Mouse (Mus musculus) MEL (cell line): ENCODE results near the gene Pln. TPM values are rescaled to one million over a fixed set of nuclear protein-coding genes. Genes with fewer than 3 reads are reported as not detected.

Source experiments
- DNase-seq: peaks from one replicate; pipeline ENCODE4 v3.0.0; 2011; ENCODE audit warnings: low read depth, low spot score
- H3K27ac ChIP-seq: 2 replicates; pipeline ENCODE4 v1.5.1; 2012; ENCODE audit warnings: low read depth, mild to moderate bottlenecking, control low read depth, low read length, moderate library complexity; ENCODE audit not compliant: control insufficient read depth
- H3K27me3 ChIP-seq, 2 experiments: fragments of 150-350 bp in 1 of 2; sonication (generic) in 1 of 2; 2 replicates each; pipeline ENCODE4 v1.6.1; 2012; ENCODE audit warnings: low read length in 2 of 2, mild to moderate bottlenecking in 2 of 2, improper control_type of control experiment in 1 of 2, moderate library complexity in 1 of 2; ENCODE audit not compliant: insufficient read depth in 2 of 2, control insufficient read depth in 1 of 2
- H3K36me3 ChIP-seq, 2 experiments: 2 replicates each; pipeline ENCODE4 v1.6.1; 2012 to 2014; ENCODE audit warnings: low read length in 2 of 2, improper control_type of control experiment in 1 of 2, inconsistent platforms in 1 of 2, mild to moderate bottlenecking in 1 of 2; ENCODE audit not compliant: insufficient read depth in 2 of 2, control insufficient read depth in 1 of 2
- H3K4me1 ChIP-seq, 2 experiments: fragments of 150-350 bp in 1 of 2; sonication (generic) in 1 of 2; 2 replicates each; pipeline ENCODE4 v1.6.1; 2012; ENCODE audit warnings: low read length in 2 of 2, improper control_type of control experiment in 1 of 2, mild to moderate bottlenecking in 1 of 2; ENCODE audit not compliant: insufficient read depth in 2 of 2, control insufficient read depth in 1 of 2
- H3K4me3 ChIP-seq, 2 experiments: fragments of 150-350 bp in 1 of 2; sonication (generic) in 1 of 2; 2 replicates each; pipeline ENCODE4 v1.5.1; 2012; ENCODE audit warnings: low read depth in 2 of 2, low read length in 2 of 2, mild to moderate bottlenecking in 2 of 2, moderate library complexity in 2 of 2, control low read depth in 1 of 2, improper control_type of control experiment in 1 of 2; ENCODE audit not compliant: control insufficient read depth in 1 of 2, insufficient read depth in 1 of 2
- H3K79me2 ChIP-seq: 2 replicates; pipeline ENCODE4 v1.6.1; 2012; ENCODE audit warnings: mild to moderate bottlenecking, low read length, moderate library complexity; ENCODE audit not compliant: control insufficient read depth, poor library complexity, insufficient read depth
- H3K9ac ChIP-seq: 2 replicates; pipeline ENCODE4 v1.6.1; 2012; ENCODE audit warnings: low read depth, mild to moderate bottlenecking, control low read depth, low read length, moderate library complexity; ENCODE audit not compliant: control insufficient read depth, poor library complexity, severe bottlenecking
- H3K9me3 ChIP-seq: fragments of 150-350 bp; sonication (generic); replicated peaks from 2 replicates; pipeline ENCODE4 v1.6.1; 2012; ENCODE audit warnings: mild to moderate bottlenecking, low read length, improper control_type of control experiment, moderate library complexity; ENCODE audit not compliant: insufficient read depth
- BHLHE40 ChIP-seq: IDR thresholded peaks from 2 replicates; pipeline ENCODE4 v1.6.1; 2012; ENCODE audit warnings: low read depth, mild to moderate bottlenecking, inconsistent platforms, low read length, improper control_type of control experiment, borderline replicate concordance
- CTCF ChIP-seq, 3 experiments: IDR thresholded peaks in 2 of 3; conservative IDR thresholded peaks in 1 of 3; 2 replicates each; pipeline ENCODE4 v1.5.1; 2011 to 2012; ENCODE audit warnings: low read length in 3 of 3, low read depth in 2 of 3, mild to moderate bottlenecking in 2 of 3, improper control_type of control experiment in 1 of 3, inconsistent platforms in 1 of 3, mixed read lengths in 1 of 3, moderate library complexity in 1 of 3; ENCODE audit not compliant: control insufficient read depth in 1 of 3, insufficient read depth in 1 of 3, poor library complexity in 1 of 3, severe bottlenecking in 1 of 3
- E2F4 ChIP-seq: IDR thresholded peaks from 2 replicates; pipeline ENCODE4 v1.6.1; 2011; ENCODE audit warnings: low read depth, low read length, improper control_type of control experiment, borderline replicate concordance
- ETS1 ChIP-seq: IDR thresholded peaks from 2 replicates; pipeline ENCODE4 v1.6.1; 2012; ENCODE audit warnings: low read depth, mild to moderate bottlenecking, inconsistent platforms, low read length, improper control_type of control experiment, moderate library complexity
- GABPA ChIP-seq: IDR thresholded peaks from 2 replicates; pipeline ENCODE4 v1.6.1; 2012; ENCODE audit warnings: low read depth, mild to moderate bottlenecking, inconsistent platforms, low read length, improper control_type of control experiment, moderate library complexity
- GATA1 ChIP-seq: IDR thresholded peaks from 2 replicates; pipeline ENCODE4 v1.6.1; 2011; ENCODE audit warnings: low read depth, low read length, improper control_type of control experiment
- HCFC1 ChIP-seq: IDR thresholded peaks from 2 replicates; pipeline ENCODE4 v1.6.1; 2012; ENCODE audit warnings: low read depth, mild to moderate bottlenecking, inconsistent platforms, low read length, improper control_type of control experiment, moderate library complexity
- JUND ChIP-seq: IDR thresholded peaks from 2 replicates; pipeline ENCODE4 v1.6.1; 2011; ENCODE audit warnings: low read depth, mild to moderate bottlenecking, improper control_type of control experiment, low read length
- MAFK ChIP-seq: IDR thresholded peaks from 2 replicates; pipeline ENCODE4 v1.6.1; 2011; ENCODE audit warnings: low read depth, mild to moderate bottlenecking, low read length, improper control_type of control experiment, borderline replicate concordance
- MXI1 ChIP-seq: IDR thresholded peaks from 2 replicates; pipeline ENCODE4 v1.6.1; 2011; ENCODE audit warnings: mild to moderate bottlenecking, low read depth, low read length, improper control_type of control experiment
- NELFE ChIP-seq: IDR thresholded peaks from 2 replicates; pipeline ENCODE4 v1.6.1; 2011; ENCODE audit warnings: low read depth, low read length, improper control_type of control experiment
- NRF1 ChIP-seq: IDR thresholded peaks from 2 replicates; pipeline ENCODE4 v1.6.1; 2014; ENCODE audit warnings: low read depth, mild to moderate bottlenecking, inconsistent platforms, low read length, improper control_type of control experiment, moderate library complexity; ENCODE audit not compliant: poor library complexity, insufficient read depth, severe bottlenecking
- POLR2A ChIP-seq, 2 experiments: IDR thresholded peaks; 2 replicates each; pipeline ENCODE4 v1.6.1; 2011 to 2012; ENCODE audit warnings: low read length in 2 of 2, mild to moderate bottlenecking in 2 of 2, control low read depth in 1 of 2, improper control_type of control experiment in 1 of 2, low read depth in 1 of 2, moderate library complexity in 1 of 2; ENCODE audit not compliant: control insufficient read depth in 1 of 2, insufficient read depth in 1 of 2, poor library complexity in 1 of 2
- POLR2AphosphoS2 ChIP-seq: IDR thresholded peaks from 2 replicates; pipeline ENCODE4 v1.6.1; 2011; ENCODE audit warnings: low read length, improper control_type of control experiment
- POLR2AphosphoS5 ChIP-seq: IDR thresholded peaks from 2 replicates; pipeline ENCODE4 v1.6.1; 2012; ENCODE audit warnings: low read depth, borderline replicate concordance, mild to moderate bottlenecking, inconsistent platforms, low read length, moderate library complexity, mixed read lengths
- RCOR1 ChIP-seq: IDR thresholded peaks from 2 replicates; pipeline ENCODE4 v1.6.1; 2012; ENCODE audit warnings: low read depth, mild to moderate bottlenecking, inconsistent platforms, low read length, improper control_type of control experiment
- TAL1 ChIP-seq: IDR thresholded peaks from 2 replicates; pipeline ENCODE4 v1.6.1; 2012; ENCODE audit warnings: mild to moderate bottlenecking, inconsistent platforms, low read length, moderate library complexity, mixed read lengths
- TCF12 ChIP-seq: IDR thresholded peaks from 2 replicates; pipeline ENCODE4 v1.6.1; 2014; ENCODE audit warnings: low read depth, mild to moderate bottlenecking, inconsistent platforms, low read length, improper control_type of control experiment, moderate library complexity
- UBTF ChIP-seq: IDR thresholded peaks from 2 replicates; pipeline ENCODE4 v1.6.1; 2012; ENCODE audit warnings: low read depth, mild to moderate bottlenecking, inconsistent platforms, low read length, improper control_type of control experiment, moderate library complexity, borderline replicate concordance; ENCODE audit not compliant: insufficient read depth
- USF1 ChIP-seq: IDR thresholded peaks from 2 replicates; pipeline ENCODE4 v1.6.1; 2014; ENCODE audit warnings: low read depth, mild to moderate bottlenecking, inconsistent platforms, low read length, improper control_type of control experiment, moderate library complexity
- USF2 ChIP-seq, 2 experiments: IDR thresholded peaks; 2 replicates each; pipeline ENCODE4 v1.6.1; 2011 to 2012; ENCODE audit warnings: improper control_type of control experiment in 2 of 2, low read length in 2 of 2, borderline replicate concordance in 1 of 2, inconsistent platforms in 1 of 2, low read depth in 1 of 2, mild to moderate bottlenecking in 1 of 2; ENCODE audit not compliant: insufficient read depth in 1 of 2
- ZC3H11A ChIP-seq: IDR thresholded peaks from 2 replicates; pipeline ENCODE4 v1.6.1; 2012; ENCODE audit warnings: low read depth, mild to moderate bottlenecking, inconsistent platforms, low read length, improper control_type of control experiment
- ZMIZ1 ChIP-seq: IDR thresholded peaks from 2 replicates; pipeline ENCODE4 v1.6.1; 2012; ENCODE audit warnings: low read depth, mild to moderate bottlenecking, inconsistent platforms, low read length, improper control_type of control experiment, moderate library complexity
- ZNF384 ChIP-seq: IDR thresholded peaks from 2 replicates; pipeline ENCODE4 v1.6.1; 2012; ENCODE audit warnings: low read depth, mild to moderate bottlenecking, inconsistent platforms, low read length, improper control_type of control experiment
- polyA plus RNA-seq, 2 experiments: library from polyadenylated mRNA; stranded (reverse) in 1 of 2; unstranded in 1 of 2; fragments of >175 nt in 1 of 2; fragments of >200 nt in 1 of 2; gene quantifications; 2 replicates each; pipeline versions ENCODE4 v1.2.1 to v1.2.4; 2012; ENCODE audit warnings: low replicate concordance in 2 of 2, low read depth in 1 of 2; ENCODE audit not compliant: insufficient read length in 2 of 2, insufficient read depth in 1 of 2, missing spikeins in 1 of 2
- total RNA-seq: library from RNA; depleted of rRNA; stranded (reverse); fragments of 300-350 nt; gene quantifications from 2 replicates; pipeline ENCODE4 v1.2.3, GENCODE M21; 2012

Gene Pln
- total and polyA plus RNA-seq, 3 experiments: 0.22 to 1.3 TPM; not detected in 1

DNA sequence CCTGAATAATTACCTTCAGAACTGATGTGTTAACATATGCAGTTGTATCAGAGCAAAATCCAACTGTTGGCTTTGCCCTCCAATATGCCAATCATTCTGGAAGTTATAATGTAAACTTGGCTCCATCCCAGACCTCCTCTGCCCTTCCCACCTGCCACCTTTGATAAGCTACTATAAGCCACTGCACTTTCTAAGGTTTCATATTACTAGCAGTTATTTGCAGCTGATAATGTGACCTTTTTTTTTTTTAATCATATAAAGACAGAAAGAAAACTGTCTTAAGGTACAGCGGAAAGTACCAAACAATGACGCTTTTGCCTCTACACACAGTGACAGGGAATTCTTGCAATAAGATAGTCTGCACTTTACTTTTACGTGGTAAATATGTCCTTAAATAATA lies 1.5 kb upstream of the Pln start (continued):
- TF ChIP-seq E2F4 (no peak; the same call in 1 of the 2 replicates), POLR2A (IDR thresholded peaks at IDR 0.05; ENCODE audit: control insufficient read depth in 1 of 2, insufficient read depth in 1 of 2, low read depth in 1 of 2, low read length in 2 of 2, poor library complexity in 1 of 2) (no peak), POLR2AphosphoS2 (no peak; the same call in 1 of the 2 replicates), BHLHE40 (peak; percentile 67; the same call in 1 of the 2 replicates), MXI1 (peak; percentile 65; the same call in 1 of the 2 replicates), GABPA (0 out of 2 replicates have a peak, but pooled peaks have one; percentile 39), NRF1 (no peak), ETS1 (peak; percentile 96), NELFE (no peak), TAL1 (peak; percentile 94), POLR2AphosphoS5 (no peak), GATA1 (peak; percentile 92), CTCF (IDR thresholded peaks at IDR 0.05 in 2 of 3, conservative IDR thresholded peaks at IDR 0.05 in 1 of 3; ENCODE audit: control insufficient read depth in 1 of 3, insufficient read depth in 1 of 3, low read depth in 2 of 3, low read length in 3 of 3, poor library complexity in 1 of 3, severe bottlenecking in 1 of 3) (no peak), ZMIZ1 (no peak), USF2 (IDR thresholded peaks at IDR 0.05; ENCODE audit: borderline replicate concordance in 1 of 2, insufficient read depth in 1 of 2, low read depth in 1 of 2, low read length in 2 of 2) (no peak), TCF12 (peak; percentile 95), ZNF384 (peak; percentile 99), RCOR1 (peak; percentile 89), JUND (peak; percentile 31; the same call in 1 of the 2 replicates), HCFC1 (peak; percentile 42; the same call in 1 of the 2 replicates), UBTF (no peak), MAFK (peak; percentile 37; the same call in 1 of the 2 replicates), USF1 (peak; percentile 43; the same call in 1 of the 2 replicates), ZC3H11A (no peak; the same call in 1 of the 2 replicates)
- TF ChIP-seq, all 39 proteins: peak for 21

DNA sequence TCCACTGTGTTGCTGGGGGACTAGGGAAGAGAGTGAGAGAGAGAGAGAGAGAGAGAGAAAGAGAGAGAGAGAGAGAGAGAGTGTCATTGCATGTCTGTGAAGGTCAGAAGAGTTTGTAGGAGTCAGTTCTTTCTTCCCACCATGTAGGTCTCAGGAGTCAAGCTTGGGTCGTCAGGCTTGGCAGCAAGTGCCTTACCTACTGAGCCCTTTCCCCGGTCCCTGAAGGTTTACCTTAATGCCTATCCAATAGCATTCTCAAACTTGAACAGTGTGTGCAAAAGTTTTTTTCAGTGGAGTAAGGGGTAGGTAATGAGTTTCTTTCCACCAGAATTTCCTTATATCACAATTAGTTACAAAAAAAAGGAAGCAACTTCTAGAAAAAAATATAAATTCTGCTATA lies 1.6 kb downstream of the Pln start:
- H3K9me3 ChIP-seq: no peaks in the 10 kb centered on the region

More for the DNA sequence above, 1.6 kb downstream of the Pln start:
- peaks cover 0 to 36% of the 10 kb centered on the region in 2 experiments; a peak in 2 of 4 replicates for H3K36me3 ChIP-seq
- no peak overlapping the region for H3K9ac ChIP-seq
- H3K4me1 ChIP-seq: peaks cover 15 to 38% of the 10 kb centered on the region in 2 experiments
- no peak for DNase-seq
- H3K27me3 ChIP-seq: no peaks in the 10 kb centered on the region
- TF ChIP-seq JUND (peak; percentile 68; the same call in 1 of the 2 replicates), NELFE (no peak)
- peaks cover 1% of the 10 kb centered on the region; the same call in 1 of the 2 replicates for H3K79me2 ChIP-seq
- H3K4me3 ChIP-seq: no peak overlapping the region
- H3K27ac ChIP-seq: no peak overlapping the region
